In the genomic region with DNA sequence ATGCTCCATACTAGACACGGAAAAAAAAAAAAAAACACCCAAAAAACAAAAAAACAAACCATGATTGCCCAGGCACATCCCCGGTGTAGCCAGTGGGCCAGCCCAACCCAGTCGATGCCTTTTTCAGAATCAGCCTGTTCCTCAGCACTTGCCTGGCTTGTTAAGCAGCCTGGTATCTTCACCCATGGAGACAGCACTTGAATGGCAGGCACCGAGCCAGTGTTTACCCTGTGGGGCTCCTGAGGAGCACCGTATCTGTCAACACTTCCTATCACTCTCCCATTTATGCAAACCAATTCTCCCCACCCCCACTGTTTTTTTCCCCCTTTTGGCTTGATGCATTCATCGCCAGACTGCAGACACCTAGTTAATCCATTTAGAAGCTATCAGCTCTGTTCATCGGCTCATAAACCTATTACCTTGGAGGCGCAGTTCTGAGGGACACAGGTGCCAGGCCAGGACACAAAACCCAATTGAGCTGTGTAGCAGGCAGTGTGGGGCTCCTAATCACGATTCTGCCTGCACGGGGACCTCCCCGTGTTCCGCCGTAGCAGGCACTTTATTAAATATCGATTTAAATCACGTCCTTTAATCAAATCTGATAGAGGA, we compare ENCODE assay signal across 9 mouse cellular contexts.
DNase-seq lines count a peak whose midpoint lies in the region; ATAC-seq lines count a peak whose summit lies in the region.
"Had no signal": no experiment of that assay in that cellular context is flagged by ENCODE, and none has a peak within 500 bp of the region (broad histone marks: within the 10 kb centered on the region; RNA-seq: fewer than 3 reads in every experiment).

No protein-coding gene starts in this region.

- no peaks in the 10 kb centered on the region for H3K9me3 ChIP-seq in liver, embryonic 11.5 days (ENCODE audit: control insufficient read depth, low read length)
- no peaks in the 10 kb centered on the region for H3K9me3 ChIP-seq in forebrain, embryonic 15.5 days
- H3K9me3 ChIP-seq in midbrain, embryonic 14.5 days (ENCODE audit: control insufficient read depth, low read length): no peaks in the 10 kb centered on the region
- H3K9me3 ChIP-seq: liver, embryonic 13.5 days had no signal

- no peak for DNase-seq in liver, embryonic 11.5 days (ENCODE audit: low spot score)
- no peak for DNase-seq in liver
- DNase-seq in cerebellum, adult 18-20 months: peak; percentile 28 to 36
- peak; percentile 69 for DNase-seq in midbrain, embryonic 14.5 days
- no peak for DNase-seq in gastrocnemius, postnatal 25 days
- DNase-seq: liver, embryonic 13.5 days had no signal

- peaks cover 8% of the 10 kb centered on the region; the same call in 1 of the 2 replicates for H3K27me3 ChIP-seq in liver, embryonic 11.5 days (replicated peaks; ENCODE audit: control insufficient read depth, insufficient read depth, low read length)
- no peaks in the 10 kb centered on the region for H3K27me3 ChIP-seq in forebrain, embryonic 15.5 days
- 0 out of 2 replicates have a peak, but pooled peaks cover 2% of the 10 kb centered on the region for H3K27me3 ChIP-seq in midbrain, embryonic 14.5 days (ENCODE audit: control insufficient read depth, insufficient read depth, low read length)

- no peaks in the 10 kb centered on the region for H3K4me1 ChIP-seq in liver, embryonic 11.5 days (replicated peaks; ENCODE audit: control insufficient read depth, insufficient read depth, low read length)
- H3K4me1 ChIP-seq in forebrain, embryonic 15.5 days: peaks cover 16% of the 10 kb centered on the region
- peaks cover 13% of the 10 kb centered on the region for H3K4me1 ChIP-seq in midbrain, embryonic 14.5 days (ENCODE audit: control insufficient read depth, insufficient read depth, low read length)
- H3K4me1 ChIP-seq: liver, embryonic 13.5 days had no signal

- no peaks in the 10 kb centered on the region for H3K36me3 ChIP-seq in liver, embryonic 11.5 days (ENCODE audit: control insufficient read depth, insufficient read depth, low read length)
- no peaks in the 10 kb centered on the region for H3K36me3 ChIP-seq in forebrain, embryonic 15.5 days
- H3K36me3 ChIP-seq in midbrain, embryonic 14.5 days (ENCODE audit: control insufficient read depth, insufficient read depth, low read length): no peaks in the 10 kb centered on the region
- H3K36me3 ChIP-seq: liver, embryonic 13.5 days had no signal

- H3K4me3 ChIP-seq in liver, embryonic 11.5 days (ENCODE audit: low read depth, low read length): no peak overlapping the region; the same call in 1 of the 2 replicates
- peak overlapping the region; percentile 42 for H3K4me3 ChIP-seq in forebrain, embryonic 15.5 days
- peak overlapping the region; percentile 33 for H3K4me3 ChIP-seq in midbrain, embryonic 14.5 days (replicated peaks; ENCODE audit: low read depth, low read length)
- H3K4me3 ChIP-seq: liver, embryonic 13.5 days had no signal

- ATAC-seq in liver, embryonic 11.5 days (replicated peaks; ENCODE audit: low FRiP score): no peak
- ATAC-seq in forebrain, embryonic 15.5 days (replicated peaks): peak; percentile 89
- ATAC-seq in midbrain, embryonic 14.5 days (ENCODE audit: low FRiP score, low TSS enrichment): peak; percentile 53; the same call in 1 of the 2 replicates
- no peak for ATAC-seq in erythroblast, adult 5-6 weeks (replicated peaks; ENCODE audit: low FRiP score, poor library complexity, severe bottlenecking)
- no peak for ATAC-seq in CD4-positive, CD25-positive, alpha-beta regulatory T cell, adult 4 months

- WGBS in liver, embryonic 11.5 days: 17% methylated on average over 15 of the region's 15 CpGs
- WGBS in forebrain, embryonic 15.5 days: 9% methylated on average over 15 of the region's 15 CpGs
- 19% methylated on average over 15 of the region's 15 CpGs for WGBS in midbrain, embryonic 14.5 days

- no peak overlapping the region for H3K27ac ChIP-seq in liver, embryonic 11.5 days (ENCODE audit: low read depth, low read length)
- H3K27ac ChIP-seq in forebrain, embryonic 15.5 days (replicated peaks): peak overlapping the region; percentile 62
- peak overlapping the region; percentile 64 for H3K27ac ChIP-seq in midbrain, embryonic 14.5 days (replicated peaks; ENCODE audit: low read depth, low read length)
- H3K27ac ChIP-seq: liver, embryonic 13.5 days had no signal

- no peak overlapping the region for H3K9ac ChIP-seq in liver, embryonic 11.5 days (ENCODE audit: low read depth, low read length)
- H3K9ac ChIP-seq in forebrain, embryonic 15.5 days (replicated peaks): peak overlapping the region; percentile 51
- peak overlapping the region; percentile 52 for H3K9ac ChIP-seq in midbrain, embryonic 14.5 days (replicated peaks; ENCODE audit: low read length)
- H3K9ac ChIP-seq: liver, embryonic 13.5 days had no signal

- H3K4me2 ChIP-seq in liver, embryonic 11.5 days: peak overlapping the region; percentile 44
- peak overlapping the region; percentile 79 for H3K4me2 ChIP-seq in forebrain, embryonic 15.5 days (replicated peaks)
- H3K4me2 ChIP-seq in midbrain, embryonic 14.5 days (ENCODE audit: low read length): peak overlapping the region; percentile 58
- H3K4me2 ChIP-seq: liver, embryonic 13.5 days had no signal

Comparison
In these comparisons a context has a peak if more than half of its experiments do, and no peak if none do; other contexts are left out.
1. ATAC-seq: peak in forebrain, embryonic 15.5 days (single experiment) and midbrain, embryonic 14.5 days (single experiment); none in liver, embryonic 11.5 days (single experiment), erythroblast, adult 5-6 weeks (single experiment) and CD4-positive, CD25-positive, alpha-beta regulatory T cell, adult 4 months (single experiment).
2. DNase-seq: peak in cerebellum, adult 18-20 months (2 of 2) and midbrain, embryonic 14.5 days (single experiment); none in liver, embryonic 11.5 days (single experiment), liver (single experiment) and gastrocnemius, postnatal 25 days (single experiment).
3. Peak in every context shown above with its lines, with median percentiles within 50 percentile points of each other: H3K4me2 ChIP-seq.